Mouse (Mus musculus) frontal cortex, adult (tissue): ENCODE measurements around the gene Mall.

Experiments used
- ATAC-seq: cut with Nextera tagmentation; 2 replicates; pipeline ENCODE4 v1.9.2; 2017; ENCODE audit warnings: mild to moderate bottlenecking, moderate library complexity, mixed read lengths; ENCODE audit not compliant: low TSS enrichment

Gene Mall

GRCm38 (mm10) chr2:127729671-127730070, at the start of gene Mall:
TSS of gene Mall (minus strand) at chr2:127729932.
- ATAC-seq = no peak

DNA sequence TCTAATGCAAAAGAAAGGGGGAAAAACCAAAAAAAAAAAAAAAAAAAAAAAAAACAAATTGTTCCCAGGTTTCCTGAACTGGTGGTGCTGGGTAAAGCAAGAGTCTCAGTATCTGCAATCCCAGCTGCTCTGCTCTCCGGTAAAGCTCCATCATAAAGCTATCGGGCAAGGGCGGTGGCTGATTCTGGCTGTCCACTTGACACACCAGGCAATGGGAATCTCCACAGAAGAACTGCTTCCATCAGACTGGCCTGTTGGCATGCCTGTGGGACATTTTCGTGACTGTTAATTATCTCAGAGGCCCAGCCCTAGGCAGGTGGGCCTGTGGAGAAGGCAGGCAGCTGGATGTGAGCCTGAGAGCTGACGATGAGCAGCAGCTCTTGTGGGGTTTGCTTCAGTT, 48.7 kb upstream of the Mall start:
- no peak for ATAC-seq

DNA sequence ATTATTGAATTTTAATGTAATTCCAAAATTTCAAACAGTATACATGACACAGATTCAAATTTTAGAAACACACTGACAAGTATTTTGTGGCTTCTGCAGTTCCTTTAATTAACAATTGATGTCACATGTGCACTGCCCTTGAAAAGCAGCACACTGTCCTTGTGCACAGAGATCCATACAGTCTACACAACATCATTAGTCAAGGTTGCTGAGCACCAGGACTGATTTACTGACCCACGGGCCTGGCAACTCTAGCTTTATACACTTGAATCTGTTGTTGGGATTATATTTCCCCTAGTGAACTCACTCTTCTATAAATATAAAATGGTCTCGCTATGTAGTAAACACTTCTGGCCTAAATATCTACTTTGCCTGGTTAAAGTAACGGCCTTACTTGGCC, 45.3 kb upstream of the Mall start:
- ATAC-seq = no peak

GRCm38 (mm10) chr2:127774578-127774941, 44.8 kb upstream of the Mall start:
- no peak for ATAC-seq

DNA sequence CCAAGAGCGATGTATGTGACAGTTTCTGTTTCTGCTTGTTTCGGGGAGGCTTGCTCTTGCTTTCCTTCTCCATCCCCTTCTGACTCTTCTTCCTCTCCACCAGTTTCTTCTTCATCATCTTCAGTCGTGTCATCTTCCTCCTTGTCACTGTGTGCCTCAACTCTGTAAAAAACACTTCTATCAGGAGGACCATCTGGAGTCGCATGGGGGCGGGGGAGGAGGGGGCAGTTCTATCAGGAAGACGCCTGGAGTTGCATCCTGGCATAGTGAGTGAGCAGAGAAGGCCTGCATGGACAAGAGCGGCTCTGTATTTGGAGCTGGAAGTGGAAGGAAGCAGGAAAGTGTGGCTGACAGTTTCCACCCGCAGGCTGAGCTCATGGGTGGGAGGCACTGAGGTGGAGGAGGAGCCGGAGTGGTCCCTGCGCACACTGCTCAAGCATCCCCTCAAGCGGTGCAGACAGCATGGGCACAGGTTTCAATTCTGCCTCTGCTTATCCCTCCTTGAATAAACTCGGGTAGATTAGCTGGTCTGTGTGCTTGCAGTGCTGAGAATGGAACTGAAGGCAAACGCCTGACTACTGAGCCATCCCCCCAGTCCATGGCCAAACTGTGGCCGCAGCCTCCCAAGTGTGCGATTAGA, 44.3 kb upstream of the Mall start:
- peak; percentile 97 for ATAC-seq

GRCm38 (mm10) chr2:127761587-127761986, 31.9 kb upstream of the Mall start:
- ATAC-seq = no peak

GRCm38 (mm10) chr2:127760429-127761000, 30.8 kb upstream of the Mall start:
- ATAC-seq = no peak

DNA sequence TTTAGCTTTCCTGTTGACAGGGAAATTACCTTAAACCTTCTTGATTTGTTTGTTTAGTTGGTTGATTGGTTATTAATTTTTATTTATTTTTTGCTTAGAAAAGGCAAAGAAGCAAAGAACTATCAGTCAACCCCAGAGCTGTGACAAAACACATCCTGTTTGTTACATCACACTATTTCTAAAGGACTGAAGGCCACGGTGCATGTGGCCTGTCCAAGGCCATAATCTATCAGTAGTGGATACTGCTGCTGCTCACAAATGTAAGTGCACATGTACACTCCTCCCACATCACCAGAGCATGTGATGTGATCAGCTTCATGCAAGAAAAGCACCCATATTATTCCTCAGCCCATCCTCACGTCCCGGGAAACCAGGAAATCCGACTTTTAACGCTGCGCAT, 30.3 kb upstream of the Mall start:
- ATAC-seq = no peak

DNA sequence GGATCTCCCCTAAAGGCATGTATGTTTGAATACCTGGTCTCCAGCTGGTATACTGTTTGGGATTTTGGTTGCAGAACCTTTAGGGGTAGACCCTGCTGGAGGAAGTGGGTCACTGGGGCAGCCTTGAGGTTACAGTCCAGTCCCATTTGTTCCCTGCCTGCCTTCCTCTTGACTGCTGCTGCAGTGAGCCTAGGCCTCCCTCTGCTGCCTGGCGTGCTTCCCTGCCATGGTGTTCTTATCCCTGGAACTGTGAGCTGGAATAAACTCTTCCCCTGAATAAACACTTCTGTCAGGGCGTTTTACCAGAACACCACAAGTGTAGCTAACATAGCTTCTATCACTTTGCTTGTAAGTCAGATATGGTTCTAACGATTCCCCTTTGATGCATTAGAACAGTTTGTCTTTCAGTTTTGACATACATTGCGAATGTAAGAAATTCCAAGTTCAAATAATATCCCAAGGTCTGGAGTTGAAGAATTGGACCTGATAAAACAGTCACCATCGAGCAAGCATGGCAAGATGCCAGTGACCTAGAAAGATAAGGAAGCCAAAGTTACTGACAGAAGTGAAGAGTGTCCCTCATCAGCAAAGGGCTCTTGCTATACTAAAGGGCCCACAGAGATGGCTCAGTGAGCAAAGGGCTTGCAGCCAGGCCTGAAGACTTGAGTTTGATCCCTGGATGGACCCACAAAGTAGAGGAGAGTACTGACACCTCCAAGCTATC, 29.6 kb upstream of the Mall start:
- no peak for ATAC-seq

DNA sequence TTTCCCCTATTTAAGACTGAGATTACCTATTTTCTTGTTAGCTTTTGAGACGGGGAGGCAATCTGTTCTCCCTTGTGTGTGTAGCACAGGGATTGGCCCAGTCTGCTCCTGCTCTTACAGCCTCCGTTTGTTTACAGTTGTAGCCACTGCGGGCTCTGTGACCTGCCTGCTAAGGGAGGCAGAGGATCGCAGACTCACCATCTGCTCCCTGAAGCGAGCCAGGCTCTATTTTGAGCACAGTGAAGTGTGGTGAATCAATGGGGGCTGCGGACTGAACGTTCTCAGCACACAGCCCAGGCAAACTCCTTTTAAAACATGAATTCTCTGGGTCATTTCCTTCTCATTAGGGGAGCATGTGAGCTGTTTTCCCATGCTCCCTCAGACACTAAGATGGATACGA, 27.4 kb upstream of the Mall start:
- peak; percentile 88 for ATAC-seq

DNA sequence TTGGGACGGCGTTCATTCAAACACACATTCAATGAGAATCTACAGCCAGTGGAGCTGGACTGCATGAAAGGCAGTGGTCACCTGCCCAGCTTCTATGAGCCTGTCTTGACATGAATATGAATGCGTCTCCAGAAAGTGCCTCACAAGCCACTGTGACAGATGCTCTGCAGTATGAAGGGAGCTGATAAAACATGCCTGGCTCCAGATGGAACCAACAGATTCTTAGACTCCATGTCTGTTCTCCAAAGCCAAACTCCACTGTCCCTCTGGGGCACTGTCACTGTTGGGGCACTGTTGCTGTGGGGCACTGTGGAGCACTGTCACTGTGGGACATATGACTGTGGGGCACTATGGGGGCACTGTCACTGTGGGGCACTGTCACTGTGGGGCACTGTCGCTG, 24.4 kb upstream of the Mall start:
- ATAC-seq = no peak

- ATAC-seq = no peak
These were observed 22.3 kb upstream of the Mall start for GRCm38 (mm10) chr2:127751849-127752610.

DNA sequence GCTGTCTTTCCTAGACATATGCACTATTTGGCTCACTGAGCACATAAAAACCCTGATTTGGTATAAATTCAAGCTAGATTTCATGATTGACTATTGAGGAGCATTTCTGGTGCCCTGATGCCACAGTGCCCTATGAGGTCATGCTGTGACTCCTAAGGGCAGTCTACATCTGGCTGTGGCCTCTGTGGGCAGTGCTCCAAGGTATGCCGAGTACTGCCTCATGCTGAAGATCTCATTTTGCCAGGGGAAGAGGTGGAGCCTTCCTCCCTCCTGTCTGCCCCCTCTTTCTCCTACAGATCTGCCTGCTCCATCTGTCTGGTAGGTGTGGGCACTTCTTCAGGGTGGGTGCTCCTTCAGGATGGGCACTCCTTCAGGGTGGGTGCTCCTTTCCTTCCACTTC, 19.6 kb upstream of the Mall start:
- ATAC-seq = no peak

DNA sequence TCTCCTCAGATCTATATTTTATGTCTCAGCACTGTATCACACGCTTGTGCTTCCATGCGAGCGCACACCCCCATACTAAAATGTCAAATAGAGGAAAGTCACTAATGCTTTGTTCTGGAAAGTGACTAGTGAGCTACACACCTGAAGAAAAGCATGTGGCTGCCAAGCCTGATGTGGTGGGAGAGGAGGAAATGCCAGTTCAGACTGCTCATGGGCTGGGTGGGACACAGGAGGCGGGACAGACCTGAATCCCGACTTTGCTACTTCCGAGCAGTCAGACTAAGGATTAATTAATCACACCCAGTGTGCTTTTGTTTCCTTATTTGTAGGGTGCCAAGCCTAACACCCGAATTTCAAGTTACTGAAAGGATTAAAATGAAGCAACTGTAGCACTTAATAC, 18.6 kb upstream of the Mall start:
- ATAC-seq = no peak

- ATAC-seq = no peak
These were observed 12.9 kb upstream of the Mall start for GRCm38 (mm10) chr2:127742637-127743036.

DNA sequence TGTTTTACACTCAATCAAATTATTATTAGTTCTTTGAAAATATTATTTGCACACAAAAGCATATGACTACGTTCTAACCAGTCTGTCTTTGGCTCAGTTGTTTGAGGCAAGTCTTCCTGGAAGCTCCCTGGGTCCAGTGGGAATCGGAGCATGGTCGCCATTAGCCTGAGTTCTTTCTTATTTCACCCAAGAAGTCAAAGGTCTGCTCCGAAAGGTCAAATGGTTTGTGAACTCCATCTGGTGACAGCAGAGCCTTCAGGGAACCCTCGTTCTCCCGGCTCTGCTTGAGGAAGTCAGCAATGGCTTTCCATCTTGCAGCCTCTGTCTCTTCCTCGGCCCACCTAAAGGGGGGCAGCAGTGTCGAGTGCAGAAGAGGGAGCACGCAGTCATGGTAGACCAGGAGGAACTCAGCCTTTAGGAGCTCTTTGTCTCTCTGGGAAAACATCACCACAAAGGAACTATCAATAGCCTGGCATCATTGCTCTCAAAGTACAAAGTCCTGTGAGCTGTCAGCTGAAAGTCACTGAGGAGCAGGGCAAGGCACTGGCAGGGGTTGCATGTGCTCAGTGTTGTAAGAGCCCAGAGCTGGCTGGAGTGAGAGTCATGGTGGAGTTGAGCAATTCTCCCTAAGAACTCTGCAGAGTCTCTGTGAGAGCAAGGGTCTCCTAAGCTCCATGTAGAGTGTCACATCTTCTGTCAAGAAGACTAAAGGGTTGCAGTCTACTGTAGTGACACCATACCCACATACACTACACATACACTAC, 11.2 kb upstream of the Mall start:
- ATAC-seq = no peak

DNA sequence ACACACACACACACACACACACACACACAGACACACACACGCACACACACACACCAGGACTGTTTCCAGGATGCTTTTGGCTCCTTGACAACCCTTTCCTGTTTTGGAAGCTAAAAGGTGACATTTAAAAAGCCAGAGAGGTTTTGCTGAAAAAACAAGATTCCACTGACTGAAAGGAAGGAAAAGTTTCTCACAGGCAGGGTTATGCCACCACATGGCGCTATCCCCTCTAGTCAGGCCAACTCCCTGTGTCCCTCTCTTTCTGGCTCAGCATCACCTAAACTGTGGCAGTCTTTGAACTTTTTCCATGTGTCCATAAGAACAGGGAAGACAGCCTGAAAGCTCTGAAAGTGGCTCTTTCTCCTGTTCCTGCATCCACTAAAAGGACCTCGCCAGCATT, 8.2 kb upstream of the Mall start:
- no peak for ATAC-seq

GRCm38 (mm10) chr2:127736631-127737209, 7.0 kb upstream of the Mall start:
- no peak for ATAC-seq

DNA sequence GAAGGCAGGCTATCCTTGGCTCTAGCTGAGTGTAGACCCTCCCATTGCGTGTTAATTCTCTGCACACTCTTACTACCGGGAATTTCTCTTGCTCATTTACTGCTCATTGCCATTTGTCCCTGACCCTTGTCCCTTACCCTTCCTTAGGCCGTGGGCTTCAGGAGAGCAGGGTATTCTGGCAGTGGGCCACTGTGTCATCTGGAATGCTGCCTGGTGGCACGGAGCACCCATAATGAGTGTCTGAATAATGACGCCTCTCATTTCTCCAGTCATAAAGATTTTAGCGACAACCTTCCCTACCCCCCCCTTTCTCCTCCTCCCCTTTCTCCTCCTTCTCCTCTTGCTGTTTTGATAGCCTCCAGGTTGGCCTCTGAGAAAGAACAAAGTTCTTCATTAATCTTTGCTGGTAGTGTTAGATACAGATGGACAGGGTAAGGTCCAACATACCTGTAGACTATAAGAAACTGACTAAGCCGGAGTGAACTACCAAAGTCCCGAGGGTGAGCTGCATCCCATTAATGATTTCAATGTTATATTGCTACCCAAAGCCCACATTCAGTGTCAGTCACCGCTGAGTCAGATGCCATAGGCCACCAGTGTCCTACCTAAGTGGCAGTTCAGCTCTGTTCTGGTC, 5.9 kb upstream of the Mall start:
- no peak for ATAC-seq

DNA sequence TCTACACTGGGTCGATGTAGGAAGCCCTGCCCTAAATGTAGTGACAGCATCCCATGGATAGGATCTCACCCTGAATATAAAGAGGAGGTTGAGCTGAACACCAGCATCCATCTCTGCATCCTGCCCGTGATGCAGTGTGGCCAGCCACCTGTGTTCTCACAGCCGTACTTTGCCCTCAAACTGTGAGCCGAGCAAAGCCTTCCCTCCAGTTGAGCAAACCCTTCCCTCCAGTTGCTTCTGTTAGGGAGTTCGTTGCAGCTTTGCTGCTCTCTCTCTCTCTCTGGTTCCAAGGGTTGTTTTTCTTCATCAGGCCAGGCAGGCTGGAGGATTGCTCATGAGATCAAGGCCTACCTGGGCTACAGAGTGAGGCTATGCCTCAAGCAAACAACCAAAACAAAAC, 5.2 kb upstream of the Mall start:
- no peak for ATAC-seq
